Mouse (Mus musculus) neural tube, embryonic 13.5 days (tissue): ENCODE results near the gene Armt1. TPM values are rescaled to one million over a fixed set of nuclear protein-coding genes. Genes with fewer than 3 reads are reported as not detected.

Experiments used
- ATAC-seq: fragments of 200-750 bp; cut with Nextera tagmentation; 2 replicates; pipeline ENCODE4 v1.8.0; 2017; ENCODE audit warnings: low read depth, mild to moderate bottlenecking, moderate TSS enrichment, moderate library complexity
- H3K27ac ChIP-seq: fragments of 300-500 bp; sonication (generic); replicated peaks from 2 replicates; pipeline ENCODE4 v1.5.1; 2015; ENCODE audit warnings: moderate library complexity, mild to moderate bottlenecking, inconsistent platforms
- H3K27me3 ChIP-seq: fragments of 300-500 bp; sonication (generic); 2 replicates; pipeline ENCODE4 v1.6.1; 2015; ENCODE audit warnings: mild to moderate bottlenecking, inconsistent platforms
- H3K36me3 ChIP-seq: fragments of 300-500 bp; sonication (generic); 2 replicates; pipeline ENCODE4 v1.6.1; 2015; ENCODE audit warnings: mild to moderate bottlenecking, inconsistent platforms
- H3K4me1 ChIP-seq: fragments of 300-500 bp; sonication (generic); replicated peaks from 2 replicates; pipeline ENCODE4 v1.6.1; 2015; ENCODE audit warnings: inconsistent platforms
- H3K4me2 ChIP-seq: fragments of 300-500 bp; sonication (generic); 2 replicates; pipeline ENCODE4 v1.6.1; 2015; ENCODE audit warnings: inconsistent platforms, mild to moderate bottlenecking, moderate library complexity
- H3K4me3 ChIP-seq: fragments of 300-500 bp; sonication (generic); 2 replicates; pipeline ENCODE4 v1.5.1; 2015; ENCODE audit warnings: mild to moderate bottlenecking, inconsistent platforms
- H3K9ac ChIP-seq: fragments of 300-500 bp; sonication (generic); 2 replicates; pipeline ENCODE4 v1.6.1; 2015; ENCODE audit warnings: moderate library complexity, mild to moderate bottlenecking, inconsistent platforms
- H3K9me3 ChIP-seq: fragments of 300-500 bp; sonication (generic); 2 replicates; pipeline ENCODE4 v1.6.1; 2016; ENCODE audit warnings: inconsistent platforms
- WGBS: fragments of 180-500 bp; shearing (Covaris S2); methylation state at CpG from one replicate; pipeline ENCODE4 v1.1.7; 2015; 5-methylcytosine and 5-hydroxymethylcytosine counted together
- polyA plus RNA-seq: library from polyadenylated mRNA; unstranded; fragments of >200 nt; fragmentation: Nextera tagmentation; extraction: Ambion mirVana; gene quantifications from 2 replicates; pipeline ENCODE4 v1.2.1, GENCODE M21; 2015

Armt1 gene
- polyA plus RNA-seq, 1 experiment from 2014 or later = 15.7 TPM

GRCm38 (mm10) chr10:4491281-4491680 lies 59.0 kb downstream of the Armt1 start:
- Histone ChIP-seq H3K4me2 (no peak overlapping the region), H3K4me1 (no peaks in the 10 kb centered on the region), H3K9ac (no peak overlapping the region), H3K27ac (no peak overlapping the region), H3K27me3 (no peaks in the 10 kb centered on the region), H3K4me3 (no peak overlapping the region), H3K9me3 (no peaks in the 10 kb centered on the region), H3K36me3 (no peaks in the 10 kb centered on the region)
- ATAC-seq = no peak
- 49% methylated on average over 2 of the region's 3 CpGs for WGBS

- no peaks in the 10 kb centered on the region for H3K9me3 ChIP-seq
- ATAC-seq = no peak
- H3K4me1 ChIP-seq = no peaks in the 10 kb centered on the region
- no peak overlapping the region for H3K27ac ChIP-seq
- no peaks in the 10 kb centered on the region for H3K27me3 ChIP-seq
- WGBS = 42% methylated on average over 1 of the region's 1 CpGs
- no peak overlapping the region for H3K4me3 ChIP-seq
- no peak overlapping the region for H3K9ac ChIP-seq
- H3K4me2 ChIP-seq = no peak overlapping the region
- H3K36me3 ChIP-seq = no peaks in the 10 kb centered on the region
Observed at GRCm38 (mm10) chr10:4492045-4492444, 59.8 kb downstream of the Armt1 start.

- Histone ChIP-seq H3K27me3 (no peaks in the 10 kb centered on the region), H3K36me3 (no peaks in the 10 kb centered on the region), H3K9me3 (no peaks in the 10 kb centered on the region), H3K27ac (no peak overlapping the region), H3K4me3 (no peak overlapping the region), H3K4me1 (no peaks in the 10 kb centered on the region), H3K9ac (no peak overlapping the region), H3K4me2 (no peak overlapping the region)
- WGBS = 11% methylated on average over 4 of the region's 4 CpGs
- ATAC-seq = no peak
Observed at GRCm38 (mm10) chr10:4492909-4493308, 60.6 kb downstream of the Armt1 start.

- Histone ChIP-seq H3K9me3 (no peaks in the 10 kb centered on the region), H3K4me2 (no peak overlapping the region), H3K36me3 (no peaks in the 10 kb centered on the region), H3K27me3 (no peaks in the 10 kb centered on the region), H3K9ac (no peak overlapping the region), H3K27ac (no peak overlapping the region), H3K4me3 (no peak overlapping the region), H3K4me1 (no peaks in the 10 kb centered on the region)
- no peak for ATAC-seq
- 80% methylated on average over 8 of the region's 8 CpGs for WGBS
Observed at GRCm38 (mm10) chr10:4503251-4503650, 71.0 kb downstream of the Armt1 start.

Other genes with a start within 250 kb of the Armt1 start
- 78.6 and 80.2 TPM in 2 replicates for gene Akap12, start 166.1 kb upstream of the Armt1 start, polyA plus RNA-seq
- gene Zbtb2, start 44.4 kb upstream of the Armt1 start, polyA plus RNA-seq = 16.9 and 17.2 TPM in 2 replicates
- 52.2 and 58.9 TPM in 2 replicates for gene Rmnd1, start 79 bp upstream of the Armt1 start, polyA plus RNA-seq
- gene Ccdc170, start 50.0 kb downstream of the Armt1 start, polyA plus RNA-seq = 0.08 TPM in 1 of 2 replicates, not detected in the other
- gene Esr1, start 179.1 kb downstream of the Armt1 start, polyA plus RNA-seq = 0.17 and 0.25 TPM in 2 replicates